Mouse (Mus musculus): ENCODE measurements at regions not wholly inside any gene's neighbourhood (a gene's known extent, or its start where the extent isn't known, plus 50 kb on each side); places are given as distances from the start of the nearest gene placed in this dataset.

GRCm38 (mm10) chr13:48147061-48147460 is 114.0 kb upstream of the Id4 start:
- dilution Hi-C loops (cut with MboI; ENCODE audit: extremely low pct_ligation_motif_present, extremely low pct_unique_long_range_greater_than_20kb, low sequenced_read_pairs): no loop called here
- no peak overlapping the region for H3K4me3 ChIP-seq (replicated peaks in 1 of 3; ENCODE audit: low read depth in 2 of 3, low read length in 2 of 3, poor library complexity in 1 of 3)
- H3K36me3 ChIP-seq (replicated peaks in 1 of 2; ENCODE audit: control insufficient read depth in 1 of 2, insufficient read depth in 1 of 2, low read length in 1 of 2): no peaks in the 10 kb centered on the region
- H3K9me3 ChIP-seq (replicated peaks; ENCODE audit: low read length): peaks cover 61% of the 10 kb centered on the region
- H3K27ac ChIP-seq (ENCODE audit: insufficient read depth, low read depth): no peak overlapping the region
- no peak overlapping the region for H3K4me2 ChIP-seq (ENCODE audit: insufficient read depth, low read depth, poor library complexity, severe bottlenecking)
- H3K27me3 ChIP-seq (replicated peaks): no peaks in the 10 kb centered on the region
- DNase-seq (ENCODE audit: extremely low read depth): no peak
- H3K4me1 ChIP-seq (ENCODE audit: control insufficient read depth in 1 of 2, insufficient read depth in 2 of 2): no peaks in the 10 kb centered on the region
- TF ChIP-seq ZMIZ1 (IDR thresholded peaks at IDR 0.05; ENCODE audit: low read depth, low read length): no peak
- no peak for TF ChIP-seq RAD21 (IDR thresholded peaks at IDR 0.05; ENCODE audit: low read depth, low read length)
- no peak for TF ChIP-seq ZKSCAN1 (IDR thresholded peaks at IDR 0.05; ENCODE audit: borderline replicate concordance, low read depth, low read length)
- TF ChIP-seq NELFE (IDR thresholded peaks at IDR 0.05; ENCODE audit: low read depth, low read length): no peak
- TF ChIP-seq MEF2A (IDR thresholded peaks at IDR 0.05; ENCODE audit: borderline replicate concordance, low read depth, low read length): no peak
- TF ChIP-seq E2F4 (IDR thresholded peaks at IDR 0.05; ENCODE audit: insufficient replicate concordance, low read depth, low read length): no peak
- no peak for TF ChIP-seq JUND (conservative IDR thresholded peaks at IDR 0.05; ENCODE audit: low read depth, low read length)
- no peak for TF ChIP-seq POLR2AphosphoS2 (IDR thresholded peaks at IDR 0.05; ENCODE audit: low read depth, low read length)
- TF ChIP-seq USF1 (IDR thresholded peaks at IDR 0.05; ENCODE audit: low read depth, low read length): no peak
- TF ChIP-seq CTCF (conservative IDR thresholded peaks at IDR 0.05 in 1 of 2, IDR thresholded peaks at IDR 0.05 in 1 of 2; ENCODE audit: low read depth in 2 of 2, low read length in 2 of 2): no peak
- no peak for TF ChIP-seq EP300 (IDR thresholded peaks at IDR 0.05; ENCODE audit: low read length)
- no peak for TF ChIP-seq IRF4 (IDR thresholded peaks at IDR 0.05; ENCODE audit: low read depth, low read length)
- TF ChIP-seq HCFC1 (IDR thresholded peaks at IDR 0.05; ENCODE audit: low read depth, low read length): no peak
- no peak for TF ChIP-seq SIN3A (IDR thresholded peaks at IDR 0.05; ENCODE audit: low read length)
- no peak for TF ChIP-seq KAT2A (IDR thresholded peaks at IDR 0.05; ENCODE audit: insufficient replicate concordance, low read length)
- no peak for TF ChIP-seq SMC3 (IDR thresholded peaks at IDR 0.05; ENCODE audit: low read depth, low read length)
- TF ChIP-seq RCOR1 (conservative IDR thresholded peaks at IDR 0.05; ENCODE audit: low read depth, low read length): no peak
- TF ChIP-seq PAX5 (IDR thresholded peaks at IDR 0.05; ENCODE audit: low read length): no peak
- no peak for TF ChIP-seq NRF1 (IDR thresholded peaks at IDR 0.05; ENCODE audit: low read depth, low read length)
- H3K79me2 ChIP-seq (replicated peaks; ENCODE audit: control insufficient read depth, extremely low read depth, insufficient read depth, poor library complexity, severe bottlenecking): no peaks in the 10 kb centered on the region
- no peak overlapping the region for H3K9ac ChIP-seq (ENCODE audit: insufficient read depth, low read depth)
- in situ Hi-C loops (cut with MboI; ENCODE audit: low pct_ligation_motif_present, low pct_unique_long_range_greater_than_20kb, low sequenced_read_pairs): no loop called here

DNA sequence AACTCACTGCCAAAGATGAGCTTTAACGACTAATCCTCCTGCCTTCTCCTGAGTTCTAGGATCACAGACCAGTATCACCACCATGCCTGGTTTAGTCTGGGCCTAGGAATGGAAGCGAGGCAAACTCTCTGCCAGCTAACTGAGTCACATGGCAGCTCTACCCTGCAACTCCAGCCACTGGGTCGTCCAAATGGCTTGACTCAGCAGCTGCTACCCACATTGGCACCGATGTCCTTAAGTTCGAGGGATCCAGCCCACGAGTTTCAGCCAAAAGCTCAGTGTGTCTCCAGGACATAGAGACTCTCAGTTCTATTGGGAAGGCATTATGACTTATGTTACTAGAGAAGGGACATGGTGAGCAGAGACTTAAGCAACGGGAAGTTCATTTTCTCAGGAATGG is 107.8 kb upstream of the Id4 start:
- H3K4me1 ChIP-seq (ENCODE audit: control insufficient read depth in 1 of 2, insufficient read depth in 2 of 2): no peaks in the 10 kb centered on the region
- in situ Hi-C loops (cut with MboI; ENCODE audit: low pct_ligation_motif_present, low pct_unique_long_range_greater_than_20kb, low sequenced_read_pairs) (no loop called here), dilution Hi-C loops (cut with MboI; ENCODE audit: extremely low pct_ligation_motif_present, extremely low pct_unique_long_range_greater_than_20kb, low sequenced_read_pairs) (no loop called here)
- no peaks in the 10 kb centered on the region for H3K79me2 ChIP-seq (replicated peaks; ENCODE audit: control insufficient read depth, extremely low read depth, insufficient read depth, poor library complexity, severe bottlenecking)
- no peaks in the 10 kb centered on the region for H3K27me3 ChIP-seq (replicated peaks)
- H3K9me3 ChIP-seq (replicated peaks; ENCODE audit: low read length): peaks cover 51% of the 10 kb centered on the region
- no peak overlapping the region for H3K4me2 ChIP-seq (ENCODE audit: insufficient read depth, low read depth, poor library complexity, severe bottlenecking)
- no peak overlapping the region for H3K9ac ChIP-seq (ENCODE audit: insufficient read depth, low read depth)
- no peak overlapping the region for H3K4me3 ChIP-seq (replicated peaks in 1 of 3; ENCODE audit: low read depth in 2 of 3, low read length in 2 of 3, poor library complexity in 1 of 3)
- no peaks in the 10 kb centered on the region for H3K36me3 ChIP-seq (replicated peaks in 1 of 2; ENCODE audit: control insufficient read depth in 1 of 2, insufficient read depth in 1 of 2, low read length in 1 of 2)
- no peak for TF ChIP-seq MEF2A (IDR thresholded peaks at IDR 0.05; ENCODE audit: borderline replicate concordance, low read depth, low read length)
- no peak for TF ChIP-seq CHD1 (IDR thresholded peaks at IDR 0.05; ENCODE audit: low read depth, low read length)
- no peak for TF ChIP-seq GABPA (IDR thresholded peaks at IDR 0.05; ENCODE audit: insufficient replicate concordance, low read depth, low read length)
- no peak for TF ChIP-seq POLR2AphosphoS2 (IDR thresholded peaks at IDR 0.05; ENCODE audit: low read depth, low read length)
- no peak for TF ChIP-seq POLR2A (IDR thresholded peaks at IDR 0.05; ENCODE audit: low read depth, low read length)
- TF ChIP-seq USF2 (conservative IDR thresholded peaks at IDR 0.05; ENCODE audit: low read depth, low read length): no peak
- TF ChIP-seq NELFE (IDR thresholded peaks at IDR 0.05; ENCODE audit: low read depth, low read length): no peak
- no peak for TF ChIP-seq IRF4 (IDR thresholded peaks at IDR 0.05; ENCODE audit: low read depth, low read length)
- TF ChIP-seq MYC (IDR thresholded peaks at IDR 0.05; ENCODE audit: low read depth, low read length): no peak
- TF ChIP-seq USF1 (IDR thresholded peaks at IDR 0.05; ENCODE audit: low read depth, low read length): no peak
- TF ChIP-seq HCFC1 (IDR thresholded peaks at IDR 0.05; ENCODE audit: low read depth, low read length): no peak
- TF ChIP-seq CHD2 (IDR thresholded peaks at IDR 0.05; ENCODE audit: low read length): no peak
- no peak for TF ChIP-seq ZNF384 (IDR thresholded peaks at IDR 0.05; ENCODE audit: low read depth, low read length)
- no peak for DNase-seq (ENCODE audit: extremely low read depth)
- no peak overlapping the region for H3K27ac ChIP-seq (ENCODE audit: insufficient read depth, low read depth)
